Mouse (Mus musculus): Measurements from ENCODE around the gene Phlpp1.

Phlpp1 gene

DNA sequence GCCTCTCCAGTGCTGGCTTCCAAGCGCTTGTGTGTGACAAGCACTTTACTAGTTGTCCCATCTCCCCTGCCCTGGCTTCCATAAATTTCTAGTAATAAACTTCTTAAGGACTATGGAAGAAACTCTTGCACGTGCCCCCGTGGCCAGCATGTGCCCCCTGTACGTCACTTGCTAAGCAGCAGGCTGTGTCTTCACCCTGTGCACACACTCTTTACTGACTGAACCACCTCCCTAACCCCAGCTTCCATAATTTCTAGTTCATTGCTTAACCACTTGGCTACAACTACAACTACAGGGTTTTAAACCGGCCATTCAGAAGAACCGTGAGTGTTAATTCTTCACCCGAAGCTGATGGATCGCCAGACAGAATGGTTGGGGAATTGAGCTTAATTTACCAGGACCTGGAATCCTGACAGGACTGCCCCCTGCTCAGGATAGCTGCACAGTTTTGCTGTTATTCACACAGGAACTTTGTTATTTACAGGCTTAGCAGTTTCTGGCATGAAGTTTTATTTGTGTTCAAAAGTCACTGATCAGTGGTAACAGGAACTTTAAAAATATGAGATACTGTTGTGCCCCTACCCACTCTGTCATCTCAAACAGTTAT lies 21.4 kb downstream of the Phlpp1 start:
- Histone ChIP-seq H3K36me3 (ENCODE audit: insufficient read depth, low read length) (no peaks in the 10 kb centered on the region), H3K9me3 (ENCODE audit: low read length) (no peaks in the 10 kb centered on the region), H3K27me3 (ENCODE audit: insufficient read depth, low read length) (no peaks in the 10 kb centered on the region), H3K4me3 (replicated peaks; ENCODE audit: low read length) (no peak overlapping the region), H3K4me1 (replicated peaks; ENCODE audit: low read depth, low read length) (peaks cover 16% of the 10 kb centered on the region)
- TF ChIP-seq POU5F1 (IDR thresholded peaks at IDR 0.05; ENCODE audit: borderline replicate concordance, low read length) (no peak), NANOG (IDR thresholded peaks at IDR 0.05; ENCODE audit: borderline replicate concordance, low read length) (no peak), CTCF (conservative IDR thresholded peaks at IDR 0.05; ENCODE audit: low read length) (no peak)

DNA sequence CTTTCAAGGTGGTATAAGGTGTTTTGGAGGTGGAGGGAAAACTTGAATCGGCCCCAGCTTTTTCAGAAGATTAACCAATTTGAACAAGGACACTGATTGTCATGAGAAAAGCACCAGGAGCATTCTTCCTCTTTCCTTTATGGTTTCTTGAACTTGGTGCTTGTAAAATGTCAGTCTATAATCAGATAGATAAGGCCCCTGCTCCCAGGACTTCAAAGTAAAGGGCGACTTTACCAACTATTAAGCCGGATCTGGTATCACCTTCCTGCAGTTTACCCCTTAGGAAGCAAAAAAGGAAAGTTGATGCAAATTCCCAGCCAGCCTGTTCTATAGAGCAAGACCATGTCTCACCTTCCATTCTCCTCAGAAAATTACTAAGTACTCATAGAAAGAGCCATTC lies 21.9 kb downstream of the Phlpp1 start:
- H3K4me3 ChIP-seq (replicated peaks; ENCODE audit: low read length): no peak overlapping the region
- peaks cover 16% of the 10 kb centered on the region for H3K4me1 ChIP-seq (replicated peaks; ENCODE audit: low read depth, low read length)
- no peaks in the 10 kb centered on the region for H3K36me3 ChIP-seq (ENCODE audit: insufficient read depth, low read length)
- H3K9me3 ChIP-seq (ENCODE audit: low read length): no peaks in the 10 kb centered on the region
- TF ChIP-seq NANOG (IDR thresholded peaks at IDR 0.05; ENCODE audit: borderline replicate concordance, low read length): no peak
- no peak for TF ChIP-seq CTCF (conservative IDR thresholded peaks at IDR 0.05; ENCODE audit: low read length)
- no peak for TF ChIP-seq POU5F1 (IDR thresholded peaks at IDR 0.05; ENCODE audit: borderline replicate concordance, low read length)
- H3K27me3 ChIP-seq (ENCODE audit: insufficient read depth, low read length): no peaks in the 10 kb centered on the region

DNA sequence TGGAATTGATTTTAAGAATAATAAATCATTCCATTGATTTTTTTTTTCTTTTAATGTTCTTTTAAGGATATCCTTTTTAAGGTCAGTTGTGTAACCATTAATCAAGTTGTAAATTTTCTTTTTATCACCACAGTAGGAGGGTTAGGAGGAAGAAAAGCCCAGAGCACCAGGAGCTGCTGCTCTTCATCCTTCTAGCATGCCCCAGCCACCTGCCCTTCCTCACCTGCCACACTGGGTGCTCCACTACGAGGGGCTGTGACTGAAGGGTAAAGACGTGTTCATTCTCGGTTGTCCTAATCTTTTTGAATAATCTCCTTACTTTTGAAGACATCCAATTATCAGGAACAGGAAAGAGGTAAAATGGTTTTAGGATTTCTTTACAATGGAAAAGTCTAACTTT lies 22.7 kb downstream of the Phlpp1 start:
- H3K4me1 ChIP-seq (replicated peaks; ENCODE audit: low read depth, low read length): peaks cover 21% of the 10 kb centered on the region
- TF ChIP-seq CTCF (conservative IDR thresholded peaks at IDR 0.05; ENCODE audit: low read length) (no peak), NANOG (IDR thresholded peaks at IDR 0.05; ENCODE audit: borderline replicate concordance, low read length) (no peak), POU5F1 (IDR thresholded peaks at IDR 0.05; ENCODE audit: borderline replicate concordance, low read length) (no peak)
- no peaks in the 10 kb centered on the region for H3K36me3 ChIP-seq (ENCODE audit: insufficient read depth, low read length)
- H3K4me3 ChIP-seq (replicated peaks; ENCODE audit: low read length): no peak overlapping the region
- H3K9me3 ChIP-seq (ENCODE audit: low read length): no peaks in the 10 kb centered on the region
- no peaks in the 10 kb centered on the region for H3K27me3 ChIP-seq (ENCODE audit: insufficient read depth, low read length)

DNA sequence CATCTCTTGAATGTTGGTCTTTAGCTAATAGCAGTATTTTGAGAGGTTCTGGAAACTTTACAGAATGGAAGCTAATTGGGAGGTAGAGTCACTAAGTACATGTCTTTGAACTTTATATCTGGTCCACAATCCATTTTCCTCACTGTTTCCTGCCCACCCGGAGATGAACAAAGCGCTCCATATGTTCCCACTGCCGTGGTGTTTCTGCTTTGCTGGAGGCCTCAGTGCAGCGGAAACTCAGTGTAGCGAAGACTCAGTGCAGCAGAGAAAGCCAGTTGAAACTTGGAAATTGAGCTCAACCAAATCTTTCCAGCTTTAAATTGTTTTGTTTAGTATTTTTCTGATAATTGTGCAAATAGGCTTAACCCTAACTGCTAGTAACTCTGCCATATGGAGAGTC lies 26.4 kb downstream of the Phlpp1 start:
- H3K36me3 ChIP-seq (ENCODE audit: insufficient read depth, low read length): no peaks in the 10 kb centered on the region
- H3K27me3 ChIP-seq (ENCODE audit: insufficient read depth, low read length): no peaks in the 10 kb centered on the region
- TF ChIP-seq NANOG (IDR thresholded peaks at IDR 0.05; ENCODE audit: borderline replicate concordance, low read length) (no peak), CTCF (conservative IDR thresholded peaks at IDR 0.05; ENCODE audit: low read length) (no peak), POU5F1 (IDR thresholded peaks at IDR 0.05; ENCODE audit: borderline replicate concordance, low read length) (no peak)
- peaks cover 16% of the 10 kb centered on the region for H3K4me1 ChIP-seq (replicated peaks; ENCODE audit: low read depth, low read length)
- no peak overlapping the region for H3K4me3 ChIP-seq (replicated peaks; ENCODE audit: low read length)
- H3K9me3 ChIP-seq (ENCODE audit: low read length): no peaks in the 10 kb centered on the region

DNA sequence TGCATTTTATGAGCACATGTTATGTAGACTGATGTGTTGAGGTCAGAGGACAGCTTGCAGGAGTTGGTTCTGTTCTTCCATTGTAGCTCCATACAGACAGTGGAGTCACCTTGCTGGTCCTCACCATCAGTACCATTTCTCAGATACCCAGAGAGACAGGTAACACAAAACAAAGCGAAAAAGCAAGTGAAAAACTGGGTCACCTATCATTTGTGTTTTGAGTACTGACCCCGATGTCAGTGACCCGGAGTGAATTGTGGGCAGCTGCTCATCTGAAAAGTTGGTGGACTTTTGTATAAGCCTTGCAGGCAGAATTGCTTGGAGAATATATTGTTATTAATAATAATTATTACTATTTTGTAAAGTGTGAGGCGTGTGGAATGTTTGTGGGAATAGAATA lies 27.6 kb downstream of the Phlpp1 start:
- H3K36me3 ChIP-seq (ENCODE audit: insufficient read depth, low read length): no peaks in the 10 kb centered on the region
- TF ChIP-seq CTCF (conservative IDR thresholded peaks at IDR 0.05; ENCODE audit: low read length): no peak
- no peak for TF ChIP-seq NANOG (IDR thresholded peaks at IDR 0.05; ENCODE audit: borderline replicate concordance, low read length)
- TF ChIP-seq POU5F1 (IDR thresholded peaks at IDR 0.05; ENCODE audit: borderline replicate concordance, low read length): no peak
- peaks cover 23% of the 10 kb centered on the region for H3K4me1 ChIP-seq (replicated peaks; ENCODE audit: low read depth, low read length)
- no peaks in the 10 kb centered on the region for H3K27me3 ChIP-seq (ENCODE audit: insufficient read depth, low read length)
- H3K9me3 ChIP-seq (ENCODE audit: low read length): no peaks in the 10 kb centered on the region
- no peak overlapping the region for H3K4me3 ChIP-seq (replicated peaks; ENCODE audit: low read length)

DNA sequence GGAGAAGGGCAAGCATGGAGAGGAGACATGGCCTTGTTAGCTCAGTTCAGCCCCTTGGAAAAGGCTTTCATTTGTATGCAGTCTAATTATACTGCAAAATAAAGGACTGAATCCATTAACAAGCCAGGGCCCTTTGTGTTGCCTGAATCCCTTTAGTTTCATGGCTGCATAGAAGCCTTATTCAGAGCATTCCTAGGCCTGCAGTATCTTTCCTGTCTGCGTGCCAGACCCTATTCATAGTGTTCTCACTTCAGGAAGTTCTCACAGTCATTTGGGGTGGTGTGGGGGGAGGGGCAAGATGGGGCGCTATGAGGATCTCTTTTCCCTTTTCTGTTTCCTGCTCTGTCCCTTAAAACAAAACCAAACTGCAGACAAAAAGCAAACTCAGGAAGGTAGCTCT lies 28.1 kb downstream of the Phlpp1 start:
- Histone ChIP-seq H3K36me3 (ENCODE audit: insufficient read depth, low read length) (no peaks in the 10 kb centered on the region), H3K27me3 (ENCODE audit: insufficient read depth, low read length) (no peaks in the 10 kb centered on the region)
- TF ChIP-seq CTCF (conservative IDR thresholded peaks at IDR 0.05; ENCODE audit: low read length) (no peak), NANOG (IDR thresholded peaks at IDR 0.05; ENCODE audit: borderline replicate concordance, low read length) (0 out of 2 replicates have a peak, but pooled peaks have one; percentile 7)

DNA sequence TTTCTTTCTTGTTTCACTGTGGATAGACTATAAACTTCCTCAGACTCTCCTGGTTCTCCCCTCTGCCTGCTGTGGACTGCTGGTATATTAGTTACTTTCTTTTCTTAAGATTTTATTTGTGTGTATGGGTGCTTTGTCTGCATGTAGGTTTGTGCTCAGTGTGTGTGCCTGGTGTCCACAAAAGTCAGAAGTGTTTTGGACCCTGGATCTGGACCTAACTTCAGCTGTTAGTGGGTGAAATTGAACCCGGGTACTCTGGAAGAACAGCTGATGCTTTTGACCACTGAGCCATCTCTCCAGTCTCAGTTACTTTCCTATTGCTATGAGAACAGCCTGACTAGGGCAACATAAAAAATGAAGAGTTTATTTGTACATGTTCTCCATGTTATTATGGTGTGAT lies 29.5 kb downstream of the Phlpp1 start:
- Histone ChIP-seq H3K36me3 (ENCODE audit: insufficient read depth, low read length) (no peaks in the 10 kb centered on the region), H3K4me1 (replicated peaks; ENCODE audit: low read depth, low read length) (peaks cover 28% of the 10 kb centered on the region)

More for the DNA sequence above, 28.1 kb downstream of the Phlpp1 start:
- Histone ChIP-seq H3K9me3 (ENCODE audit: low read length) (no peaks in the 10 kb centered on the region), H3K4me3 (replicated peaks; ENCODE audit: low read length) (no peak overlapping the region), H3K4me1 (replicated peaks; ENCODE audit: low read depth, low read length) (peaks cover 28% of the 10 kb centered on the region)

DNA sequence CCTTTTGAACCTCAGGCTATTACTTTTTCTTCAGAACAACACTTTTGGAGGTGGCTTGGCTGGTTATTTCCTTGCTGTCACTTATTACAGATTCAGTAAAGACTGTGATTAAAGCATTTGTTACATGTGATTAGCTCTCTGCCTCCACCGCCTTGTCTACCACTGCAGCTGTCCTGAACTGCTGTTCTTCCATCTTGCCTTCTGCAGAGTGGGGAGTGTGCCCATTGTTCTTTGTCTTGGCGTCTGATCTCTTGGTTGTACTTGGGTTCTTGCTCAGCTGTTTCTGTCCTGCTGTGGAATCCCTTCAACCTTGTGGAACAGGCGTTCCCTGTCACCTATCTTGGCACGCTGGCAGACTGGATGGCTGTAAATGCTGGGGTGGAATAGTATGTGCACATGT lies 30.4 kb downstream of the Phlpp1 start:
- no peak overlapping the region for H3K4me3 ChIP-seq (replicated peaks; ENCODE audit: low read length)
- no peaks in the 10 kb centered on the region for H3K27me3 ChIP-seq (ENCODE audit: insufficient read depth, low read length)
- TF ChIP-seq NANOG (IDR thresholded peaks at IDR 0.05; ENCODE audit: borderline replicate concordance, low read length) (no peak), POU5F1 (IDR thresholded peaks at IDR 0.05; ENCODE audit: borderline replicate concordance, low read length) (no peak), CTCF (conservative IDR thresholded peaks at IDR 0.05; ENCODE audit: low read length) (no peak)
- peaks cover 28% of the 10 kb centered on the region for H3K4me1 ChIP-seq (replicated peaks; ENCODE audit: low read depth, low read length)
- no peaks in the 10 kb centered on the region for H3K9me3 ChIP-seq (ENCODE audit: low read length)
- no peaks in the 10 kb centered on the region for H3K36me3 ChIP-seq (ENCODE audit: insufficient read depth, low read length)

More for the DNA sequence above, 29.5 kb downstream of the Phlpp1 start:
- H3K27me3 ChIP-seq (ENCODE audit: insufficient read depth, low read length): no peaks in the 10 kb centered on the region
- TF ChIP-seq NANOG (IDR thresholded peaks at IDR 0.05; ENCODE audit: borderline replicate concordance, low read length) (no peak), POU5F1 (IDR thresholded peaks at IDR 0.05; ENCODE audit: borderline replicate concordance, low read length) (no peak), CTCF (conservative IDR thresholded peaks at IDR 0.05; ENCODE audit: low read length) (no peak)
- H3K9me3 ChIP-seq (ENCODE audit: low read length): no peaks in the 10 kb centered on the region
- no peak overlapping the region for H3K4me3 ChIP-seq (replicated peaks; ENCODE audit: low read length)

DNA sequence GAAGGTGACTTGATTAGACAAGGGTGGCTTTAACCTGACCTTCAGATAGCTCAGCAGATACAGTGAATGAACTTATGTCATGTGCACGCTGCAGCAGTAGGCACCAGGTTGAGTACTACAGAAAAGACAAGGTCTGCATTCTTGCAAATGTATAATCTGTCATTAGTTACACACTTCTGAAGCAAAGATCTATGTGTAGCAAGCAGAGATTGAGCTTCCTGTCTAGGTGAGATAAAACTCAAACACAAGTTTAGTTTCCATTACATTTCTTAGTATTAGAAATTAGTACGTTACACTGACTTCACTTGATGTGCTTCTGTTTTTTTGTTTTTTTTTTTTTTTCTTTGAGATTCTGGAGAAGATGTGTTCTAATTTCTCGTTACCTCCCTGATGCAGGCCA lies 32.4 kb downstream of the Phlpp1 start:
- Histone ChIP-seq H3K4me3 (replicated peaks; ENCODE audit: low read length) (no peak overlapping the region), H3K36me3 (ENCODE audit: insufficient read depth, low read length) (no peaks in the 10 kb centered on the region), H3K4me1 (replicated peaks; ENCODE audit: low read depth, low read length) (peaks cover 27% of the 10 kb centered on the region), H3K9me3 (ENCODE audit: low read length) (no peaks in the 10 kb centered on the region), H3K27me3 (ENCODE audit: insufficient read depth, low read length) (no peaks in the 10 kb centered on the region)
- TF ChIP-seq POU5F1 (IDR thresholded peaks at IDR 0.05; ENCODE audit: borderline replicate concordance, low read length) (no peak), NANOG (IDR thresholded peaks at IDR 0.05; ENCODE audit: borderline replicate concordance, low read length) (no peak), CTCF (conservative IDR thresholded peaks at IDR 0.05; ENCODE audit: low read length) (no peak)

Measured in E14TG2a.4 (cell line).